Mouse (Mus musculus): Measurements from ENCODE around the gene Pdzd8. TPM values are rescaled to one million over a fixed set of nuclear protein-coding genes. Genes with fewer than 3 reads are reported as not detected.

The Pdzd8 gene
- polyA plus RNA-seq, 1 experiment, result 5.6 TPM

DNA sequence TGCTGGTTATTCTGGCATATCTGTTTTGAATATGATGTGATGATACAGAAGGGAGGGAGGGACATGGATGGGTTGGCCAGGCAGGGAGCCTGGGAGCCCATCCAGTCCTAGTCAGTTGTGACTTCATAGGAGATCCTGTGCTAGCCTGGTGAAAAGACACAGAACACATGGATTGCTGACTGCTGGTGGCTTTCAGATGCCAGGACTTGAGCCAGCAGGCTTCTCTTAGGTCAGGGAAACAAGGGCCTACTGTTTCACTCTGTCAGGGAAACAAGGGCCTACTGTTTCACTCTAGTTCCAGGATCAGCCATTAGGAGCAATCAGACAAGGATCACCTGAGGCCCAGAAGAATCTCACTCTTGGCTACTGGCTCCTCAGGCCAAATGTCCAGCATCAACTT lies 64.7 kb downstream of the Pdzd8 start:
- no peaks in the 10 kb centered on the region for H3K4me1 ChIP-seq (ENCODE audit: control insufficient read depth, insufficient read depth, low read length)
- H3K4me3 ChIP-seq (ENCODE audit: insufficient read depth, low read depth, low read length), result no peak overlapping the region
- H3K27ac ChIP-seq (ENCODE audit: insufficient read depth, low read depth, low read length), result no peak overlapping the region
- TF ChIP-seq POLR2A (IDR thresholded peaks at IDR 0.05; ENCODE audit: low read depth, low read length) (no peak), CTCF (conservative IDR thresholded peaks at IDR 0.05; ENCODE audit: insufficient read depth, insufficient read length, low read depth, low read length) (no peak)
- no peak for DNase-seq
- no peaks in the 10 kb centered on the region for H3K36me3 ChIP-seq (ENCODE audit: control insufficient read depth, insufficient read depth, low read length)
- no peaks in the 10 kb centered on the region for H3K27me3 ChIP-seq (replicated peaks; ENCODE audit: control insufficient read depth, insufficient read depth, low read length)

GRCm38 (mm10) chr19:59276354-59276753 lies 69.2 kb downstream of the Pdzd8 start:
- Histone ChIP-seq H3K36me3 (ENCODE audit: control insufficient read depth, insufficient read depth, low read length) (no peaks in the 10 kb centered on the region), H3K27ac (ENCODE audit: insufficient read depth, low read depth, low read length) (no peak overlapping the region), H3K4me1 (ENCODE audit: control insufficient read depth, insufficient read depth, low read length) (no peaks in the 10 kb centered on the region), H3K4me3 (ENCODE audit: insufficient read depth, low read depth, low read length) (no peak overlapping the region), H3K27me3 (replicated peaks; ENCODE audit: control insufficient read depth, insufficient read depth, low read length) (no peaks in the 10 kb centered on the region)
- 93% methylated on average over 7 of the region's 7 CpGs for WGBS
- DNase-seq, result no peak
- TF ChIP-seq CTCF (conservative IDR thresholded peaks at IDR 0.05; ENCODE audit: insufficient read depth, insufficient read length, low read depth, low read length) (no peak), POLR2A (IDR thresholded peaks at IDR 0.05; ENCODE audit: low read depth, low read length) (no peak)

GRCm38 (mm10) chr19:59273190-59273589 lies 72.4 kb downstream of the Pdzd8 start:
- Histone ChIP-seq H3K27me3 (replicated peaks; ENCODE audit: control insufficient read depth, insufficient read depth, low read length) (no peaks in the 10 kb centered on the region), H3K4me3 (ENCODE audit: insufficient read depth, low read depth, low read length) (no peak overlapping the region), H3K4me1 (ENCODE audit: control insufficient read depth, insufficient read depth, low read length) (no peaks in the 10 kb centered on the region), H3K36me3 (ENCODE audit: control insufficient read depth, insufficient read depth, low read length) (no peaks in the 10 kb centered on the region), H3K27ac (ENCODE audit: insufficient read depth, low read depth, low read length) (no peak overlapping the region)
- WGBS, result 95% methylated on average over 7 of the region's 7 CpGs
- TF ChIP-seq POLR2A (IDR thresholded peaks at IDR 0.05; ENCODE audit: low read depth, low read length), result no peak
- no peak for TF ChIP-seq CTCF (conservative IDR thresholded peaks at IDR 0.05; ENCODE audit: insufficient read depth, insufficient read length, low read depth, low read length)
- no peak for DNase-seq

GRCm38 (mm10) chr19:59267417-59267963 lies 78.1 kb downstream of the Pdzd8 start:
- Histone ChIP-seq H3K4me3 (ENCODE audit: insufficient read depth, low read depth, low read length) (no peak overlapping the region), H3K27ac (ENCODE audit: insufficient read depth, low read depth, low read length) (no peak overlapping the region), H3K27me3 (replicated peaks; ENCODE audit: control insufficient read depth, insufficient read depth, low read length) (no peaks in the 10 kb centered on the region), H3K36me3 (ENCODE audit: control insufficient read depth, insufficient read depth, low read length) (no peaks in the 10 kb centered on the region), H3K4me1 (ENCODE audit: control insufficient read depth, insufficient read depth, low read length) (no peaks in the 10 kb centered on the region)
- no peak for DNase-seq
- TF ChIP-seq CTCF (conservative IDR thresholded peaks at IDR 0.05; ENCODE audit: insufficient read depth, insufficient read length, low read depth, low read length), result no peak
- TF ChIP-seq POLR2A (IDR thresholded peaks at IDR 0.05; ENCODE audit: low read depth, low read length), result no peak
- 22% methylated on average over 5 of the region's 5 CpGs for WGBS

DNA sequence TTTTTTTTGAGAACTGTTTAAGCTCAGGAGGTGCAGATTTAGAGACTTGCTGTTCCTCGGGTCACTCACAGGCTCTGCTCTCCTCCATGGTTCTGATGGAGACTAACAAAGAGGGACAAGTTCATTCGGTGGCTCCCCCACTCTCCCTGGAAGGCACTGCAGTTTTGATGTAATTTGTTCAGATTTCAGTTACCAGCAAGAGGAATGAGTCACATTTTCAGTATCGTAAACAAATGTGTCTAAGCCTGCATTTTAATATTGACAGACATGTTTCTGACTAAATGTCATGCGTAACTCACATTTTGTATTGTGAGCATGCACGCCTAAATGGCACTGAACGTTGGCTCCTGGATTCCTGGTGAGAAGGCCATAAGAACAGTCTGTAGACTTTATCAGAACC lies 79.7 kb downstream of the Pdzd8 start:
- no peaks in the 10 kb centered on the region for H3K27me3 ChIP-seq (replicated peaks; ENCODE audit: control insufficient read depth, insufficient read depth, low read length)
- DNase-seq, result no peak
- H3K4me1 ChIP-seq (ENCODE audit: control insufficient read depth, insufficient read depth, low read length), result no peaks in the 10 kb centered on the region
- TF ChIP-seq CTCF (conservative IDR thresholded peaks at IDR 0.05; ENCODE audit: insufficient read depth, insufficient read length, low read depth, low read length) (no peak), POLR2A (IDR thresholded peaks at IDR 0.05; ENCODE audit: low read depth, low read length) (no peak)
- no peak overlapping the region for H3K4me3 ChIP-seq (ENCODE audit: insufficient read depth, low read depth, low read length)
- H3K36me3 ChIP-seq (ENCODE audit: control insufficient read depth, insufficient read depth, low read length), result no peaks in the 10 kb centered on the region
- no peak overlapping the region for H3K27ac ChIP-seq (ENCODE audit: insufficient read depth, low read depth, low read length)
- 80% methylated on average over 6 of the region's 6 CpGs for WGBS

DNA sequence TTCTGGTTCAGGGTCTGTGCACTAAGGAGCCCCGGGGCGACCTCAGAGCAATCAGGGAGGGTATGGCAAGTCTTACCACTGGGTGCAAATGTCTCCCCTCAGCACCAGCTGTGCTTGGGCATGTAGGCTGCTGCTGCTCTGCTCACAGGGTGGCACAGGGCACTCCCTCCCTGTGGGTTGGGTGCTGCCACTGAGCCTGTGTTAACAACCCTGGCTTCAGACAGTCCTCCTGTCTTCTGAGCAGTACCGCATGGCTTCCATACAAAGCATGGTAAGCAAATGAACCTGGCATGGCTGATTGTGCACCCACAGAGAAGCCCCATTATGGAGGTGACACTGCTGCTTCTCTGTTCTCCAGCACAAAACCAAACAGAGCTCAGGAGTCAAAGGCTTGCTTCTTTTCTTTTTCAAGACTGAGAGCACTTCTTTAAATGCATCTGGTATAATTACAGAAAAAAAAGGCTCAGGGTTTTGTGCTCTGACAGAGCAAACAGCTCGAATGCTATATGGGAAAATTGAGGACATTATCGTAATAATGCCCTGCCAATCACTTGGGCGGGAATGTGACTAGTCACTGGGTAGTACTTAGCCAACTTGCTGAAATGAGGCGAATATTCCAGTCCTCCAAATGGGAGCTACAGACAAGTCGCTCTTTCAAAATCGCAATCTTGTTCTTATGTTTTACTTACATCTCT lies 80.6 kb downstream of the Pdzd8 start:
- no peak overlapping the region for H3K4me3 ChIP-seq (ENCODE audit: insufficient read depth, low read depth, low read length)
- TF ChIP-seq CTCF (conservative IDR thresholded peaks at IDR 0.05; ENCODE audit: insufficient read depth, insufficient read length, low read depth, low read length) (no peak), POLR2A (IDR thresholded peaks at IDR 0.05; ENCODE audit: low read depth, low read length) (no peak)

GRCm38 (mm10) chr19:59263171-59263570 lies 82.4 kb downstream of the Pdzd8 start:
- no peak for DNase-seq
- H3K36me3 ChIP-seq (ENCODE audit: control insufficient read depth, insufficient read depth, low read length), result no peaks in the 10 kb centered on the region
- no peak for TF ChIP-seq POLR2A (IDR thresholded peaks at IDR 0.05; ENCODE audit: low read depth, low read length)
- no peak for TF ChIP-seq CTCF (conservative IDR thresholded peaks at IDR 0.05; ENCODE audit: insufficient read depth, insufficient read length, low read depth, low read length)
- 84% methylated on average over 9 of the region's 9 CpGs for WGBS
- H3K4me1 ChIP-seq (ENCODE audit: control insufficient read depth, insufficient read depth, low read length), result no peaks in the 10 kb centered on the region
- H3K27me3 ChIP-seq (replicated peaks; ENCODE audit: control insufficient read depth, insufficient read depth, low read length), result no peaks in the 10 kb centered on the region
- H3K27ac ChIP-seq (ENCODE audit: insufficient read depth, low read depth, low read length), result no peak overlapping the region
- no peak overlapping the region for H3K4me3 ChIP-seq (ENCODE audit: insufficient read depth, low read depth, low read length)

More for the DNA sequence above, 80.6 kb downstream of the Pdzd8 start:
- H3K4me1 ChIP-seq (ENCODE audit: control insufficient read depth, insufficient read depth, low read length), result no peaks in the 10 kb centered on the region
- H3K36me3 ChIP-seq (ENCODE audit: control insufficient read depth, insufficient read depth, low read length), result no peaks in the 10 kb centered on the region
- DNase-seq, result no peak
- no peak overlapping the region for H3K27ac ChIP-seq (ENCODE audit: insufficient read depth, low read depth, low read length)
- 83% methylated on average over 9 of the region's 9 CpGs for WGBS
- no peaks in the 10 kb centered on the region for H3K27me3 ChIP-seq (replicated peaks; ENCODE audit: control insufficient read depth, insufficient read depth, low read length)
